Mouse (Mus musculus) liver, embryonic 15.5 days (tissue): ENCODE data around the gene Gm20449. TPM values are rescaled to one million over a fixed set of nuclear protein-coding genes. Genes with fewer than 3 reads are reported as not detected.
A peak's percentile ranks its signal among the peaks of the same experiment; 100 is the strongest.

Experiments used
- ATAC-seq: fragments of 200-750 bp; cut with Nextera tagmentation; 2 replicates; pipeline ENCODE4 v1.8.0; 2017; ENCODE audit warnings: moderate number of reproducible peaks, mild to moderate bottlenecking, moderate library complexity; ENCODE audit not compliant: insufficient read depth
- H3K27ac ChIP-seq: fragments of 300-500 bp; sonication (generic); replicated peaks from 2 replicates; pipeline ENCODE4 v1.5.1; 2015; ENCODE audit warnings: mild to moderate bottlenecking, inconsistent platforms
- H3K27me3 ChIP-seq: fragments of 300-500 bp; sonication (generic); 2 replicates; pipeline ENCODE4 v1.6.1; 2015; ENCODE audit warnings: mild to moderate bottlenecking, inconsistent platforms
- H3K36me3 ChIP-seq: fragments of 300-500 bp; sonication (generic); replicated peaks from 2 replicates; pipeline ENCODE4 v1.6.1; 2015; ENCODE audit warnings: moderate library complexity, mild to moderate bottlenecking, inconsistent platforms
- H3K4me1 ChIP-seq: fragments of 300-500 bp; sonication (generic); replicated peaks from 2 replicates; pipeline ENCODE4 v1.6.1; 2015; ENCODE audit warnings: inconsistent platforms
- H3K4me2 ChIP-seq: fragments of 300-500 bp; sonication (generic); 2 replicates; pipeline ENCODE4 v1.6.1; 2015; ENCODE audit warnings: moderate library complexity, mild to moderate bottlenecking, inconsistent platforms
- H3K4me3 ChIP-seq: fragments of 300-500 bp; sonication (generic); replicated peaks from 2 replicates; pipeline ENCODE4 v1.5.1; 2015; ENCODE audit warnings: mild to moderate bottlenecking, inconsistent platforms
- H3K9ac ChIP-seq: fragments of 300-500 bp; sonication (generic); 2 replicates; pipeline ENCODE4 v1.6.1; 2015; ENCODE audit warnings: moderate library complexity, mild to moderate bottlenecking, inconsistent platforms
- H3K9me3 ChIP-seq: fragments of 300-500 bp; sonication (generic); replicated peaks from 2 replicates; pipeline ENCODE4 v1.6.1; 2016; ENCODE audit warnings: inconsistent platforms
- WGBS: fragments of 180-500 bp; shearing (Covaris S2); methylation state at CpG from one replicate; pipeline ENCODE4 v1.1.7; 2015; ENCODE audit warnings: mixed read lengths; ENCODE audit not compliant: insufficient replicate concordance; 5-methylcytosine and 5-hydroxymethylcytosine counted together
- polyA plus RNA-seq: library from polyadenylated mRNA; unstranded; fragments of >200 nt; fragmentation: Nextera tagmentation; extraction: Ambion mirVana; gene quantifications from 2 replicates; pipeline ENCODE4 v1.2.1, GENCODE M21; 2015

Gene Gm20449
- polyA plus RNA-seq, 1 experiment from 2014 or later: not detected

DNA sequence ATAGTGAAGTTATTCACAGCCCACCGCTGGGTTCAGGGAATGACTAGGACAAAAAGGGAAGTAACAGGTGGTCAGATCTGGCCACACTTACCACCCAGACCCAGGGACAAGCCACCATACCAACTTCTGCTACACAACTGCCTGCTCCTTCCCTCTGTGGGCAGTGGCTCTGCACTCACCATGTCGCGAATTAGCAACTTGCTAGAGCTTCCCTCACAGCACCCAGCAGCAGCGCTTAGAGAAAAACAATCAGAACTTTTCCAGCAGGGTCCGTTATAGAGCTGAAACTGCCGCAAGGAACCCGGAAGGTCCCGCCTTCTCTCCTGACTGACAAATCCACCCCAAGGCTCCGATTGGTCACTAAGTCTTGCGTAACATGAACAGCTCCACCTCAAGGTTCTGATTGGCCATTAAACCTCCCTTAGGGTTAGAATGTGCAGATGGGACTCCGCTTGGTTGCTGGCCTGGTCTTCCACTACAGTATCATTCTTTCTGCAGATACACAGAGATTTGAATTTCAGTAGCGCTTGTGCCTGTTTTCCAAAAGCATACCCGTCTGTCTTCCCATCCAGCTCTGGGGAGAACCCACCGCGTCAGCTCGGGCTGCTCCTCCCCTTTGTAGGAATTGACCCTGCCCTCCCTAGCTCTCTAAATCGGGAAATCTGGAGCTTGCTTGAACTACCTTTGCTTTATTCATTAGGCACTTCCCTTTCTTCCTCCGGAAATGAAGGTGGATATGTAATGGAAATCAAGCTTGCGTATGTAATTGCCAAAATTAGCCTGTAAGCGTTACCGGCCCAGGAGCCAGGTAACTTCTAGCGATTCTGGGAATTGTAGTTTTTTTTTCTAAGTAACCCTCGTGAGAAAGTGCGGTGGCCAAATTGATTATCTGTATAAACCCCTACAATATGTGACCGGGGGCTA, 105.9 kb downstream of the Gm20449 start, which contains the start of gene AI987944:
AI987944 (minus strand) TSS at position 332 of the 924 bp plus-strand sequence.
- peak; percentile 97 for ATAC-seq
- H3K9me3 ChIP-seq: no peaks in the 10 kb centered on the region
- under 1% methylated on average over 25 of the region's 25 CpGs for WGBS
- no peaks in the 10 kb centered on the region for H3K36me3 ChIP-seq
- H3K27ac ChIP-seq: peak within 1 kb of the TSS; percentile 80
- peak within 1 kb of the TSS; percentile 69 for H3K4me3 ChIP-seq
- peak within 1 kb of the TSS; percentile 49 for H3K9ac ChIP-seq
- H3K4me1 ChIP-seq: no peaks in the 10 kb centered on the region; the same call in 1 of the 2 replicates
- peak within 1 kb of the TSS; percentile 71 for H3K4me2 ChIP-seq
- no peaks in the 10 kb centered on the region for H3K27me3 ChIP-seq

Other genes starting within 250 kb of the Gm20449 start
- 5.1 and 5.5 TPM in 2 replicates for gene AI987944, start 106.0 kb downstream of the Gm20449 start, polyA plus RNA-seq
- gene Vmn2r57, start 50.7 kb downstream of the Gm20449 start, polyA plus RNA-seq: 0.02 TPM in 1 of 2 replicates, not detected in the other
- gene AW146154, start 473 bp upstream of the Gm20449 start, polyA plus RNA-seq: 2.3 and 2.9 TPM in 2 replicates
- not detected in 2 replicates for gene Gm6871, start 74.2 kb upstream of the Gm20449 start, polyA plus RNA-seq
- 3.2 and 4.2 TPM in 2 replicates for gene 2610021A01Rik, start 99.8 kb upstream of the Gm20449 start, polyA plus RNA-seq
- 1.6 and 2.0 TPM in 2 replicates for gene Zfp788, start 133.8 kb upstream of the Gm20449 start, polyA plus RNA-seq